ENCODE assay signal across 17 mouse cellular contexts in the genomic region with DNA sequence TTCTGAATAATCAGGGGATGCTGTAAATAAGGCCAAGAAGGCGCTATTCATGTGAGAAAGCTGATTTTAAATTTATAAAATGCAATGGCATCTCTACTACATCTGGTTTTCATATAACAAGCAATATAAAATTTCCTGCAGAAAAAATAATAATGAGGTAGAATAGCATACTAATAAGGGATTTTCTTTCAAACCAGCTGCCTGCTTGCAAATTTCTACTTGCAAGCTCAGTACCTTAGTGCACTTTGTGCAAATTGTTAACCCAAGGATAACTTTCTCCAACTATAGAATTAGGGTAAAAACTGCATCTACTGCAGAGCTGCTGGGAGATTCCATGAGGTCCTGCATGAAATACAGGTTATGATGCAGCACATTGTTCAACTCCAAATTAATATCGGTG.
"Had no signal": no experiment of that assay in that cellular context is flagged by ENCODE, and none has a peak within 500 bp of the region (broad histone marks: within the 10 kb centered on the region; RNA-seq: fewer than 3 reads in every experiment).

No protein-coding gene starts in this region.

- H3K4me1 ChIP-seq: liver, embryonic 12.5 days; liver, embryonic 15.5 days; lung, embryonic 15.5 days; midbrain, embryonic 15.5 days had no signal

- H3K27ac ChIP-seq: left cerebral cortex, adult 2 months; liver, embryonic 12.5 days; liver, embryonic 15.5 days; lung, embryonic 15.5 days; midbrain, embryonic 15.5 days had no signal

- H3K27me3 ChIP-seq: liver, embryonic 12.5 days; liver, embryonic 15.5 days; lung, embryonic 15.5 days; midbrain, embryonic 15.5 days had no signal

- H3K9me3 ChIP-seq: liver, embryonic 12.5 days; liver, embryonic 15.5 days; lung, embryonic 15.5 days; midbrain, embryonic 15.5 days had no signal

- DNase-seq: kidney, adult 2 months; kidney, postnatal 10 days; kidney, postnatal 36 days; layer of hippocampus, postnatal 36 days; liver; lung, adult 18-20 months; lung, postnatal 14 days; lung, postnatal 4 days; thymus, adult 18-20 months; thymus, postnatal 36 days had no signal

- H3K36me3 ChIP-seq: liver, embryonic 15.5 days; lung, embryonic 15.5 days; midbrain, embryonic 15.5 days had no signal

- H3K4me3 ChIP-seq: left cerebral cortex, adult 2 months; liver, embryonic 12.5 days; liver, embryonic 15.5 days; lung, embryonic 15.5 days; midbrain, embryonic 15.5 days had no signal

- H3K4me2 ChIP-seq: liver, embryonic 12.5 days; liver, embryonic 15.5 days; lung, embryonic 15.5 days; midbrain, embryonic 11.5 days; midbrain, embryonic 15.5 days had no signal

- ATAC-seq: intestine, postnatal 0 days; liver, embryonic 12.5 days; midbrain, embryonic 15.5 days had no signal

- H3K9ac ChIP-seq: liver, embryonic 12.5 days; liver, embryonic 15.5 days; lung, embryonic 15.5 days; midbrain, embryonic 15.5 days had no signal
